Mouse (Mus musculus): ENCODE data around the gene Adcy5. TPM values are rescaled to one million over a fixed set of nuclear protein-coding genes. Genes with fewer than 3 reads are reported as not detected.

Gene Adcy5
- polyA plus RNA-seq, 1 experiment from 2014 or later, result 1.8 TPM

- no peak for ATAC-seq (replicated peaks; ENCODE audit: low FRiP score)
- no peak overlapping the region for H3K9ac ChIP-seq (ENCODE audit: low read length)
- H3K4me3 ChIP-seq (ENCODE audit: low read depth, low read length), result no peak overlapping the region
- H3K4me1 ChIP-seq (replicated peaks; ENCODE audit: control insufficient read depth, insufficient read depth, low read length), result 0 out of 2 replicates have a peak, but pooled peaks cover under 1% of the 10 kb centered on the region
- no peak for DNase-seq (ENCODE audit: low spot score)
- no peaks in the 10 kb centered on the region for H3K36me3 ChIP-seq (ENCODE audit: control insufficient read depth, insufficient read depth, low read length)
- H3K27me3 ChIP-seq (ENCODE audit: control insufficient read depth, insufficient read depth, low read length), result no peaks in the 10 kb centered on the region
- H3K9me3 ChIP-seq (ENCODE audit: control insufficient read depth, low read length), result no peaks in the 10 kb centered on the region
- no peak overlapping the region for H3K4me2 ChIP-seq (ENCODE audit: low read depth, low read length, severe bottlenecking)
- no peak overlapping the region for H3K27ac ChIP-seq (ENCODE audit: low read depth, low read length)
Observed at GRCm38 (mm10) chr16:35316856-35317264, 162.2 kb downstream of the Adcy5 start.

- Histone ChIP-seq H3K36me3 (ENCODE audit: control insufficient read depth, insufficient read depth, low read length) (no peaks in the 10 kb centered on the region), H3K27ac (ENCODE audit: low read depth, low read length) (no peak overlapping the region), H3K4me3 (ENCODE audit: low read depth, low read length) (no peak overlapping the region), H3K9ac (ENCODE audit: low read length) (no peak overlapping the region), H3K27me3 (ENCODE audit: control insufficient read depth, insufficient read depth, low read length) (no peaks in the 10 kb centered on the region), H3K4me2 (ENCODE audit: low read depth, low read length, severe bottlenecking) (no peak overlapping the region), H3K9me3 (ENCODE audit: control insufficient read depth, low read length) (no peaks in the 10 kb centered on the region), H3K4me1 (replicated peaks; ENCODE audit: control insufficient read depth, insufficient read depth, low read length) (no peaks in the 10 kb centered on the region)
- no peak for ATAC-seq (replicated peaks; ENCODE audit: low FRiP score)
- 87% methylated on average over 5 of the region's 5 CpGs for WGBS
- DNase-seq (ENCODE audit: low spot score), result no peak
Observed at GRCm38 (mm10) chr16:35317460-35317859, 162.8 kb downstream of the Adcy5 start.

- Histone ChIP-seq H3K4me3 (ENCODE audit: low read depth, low read length) (no peak overlapping the region), H3K36me3 (ENCODE audit: control insufficient read depth, insufficient read depth, low read length) (no peaks in the 10 kb centered on the region), H3K27me3 (ENCODE audit: control insufficient read depth, insufficient read depth, low read length) (no peaks in the 10 kb centered on the region), H3K4me2 (ENCODE audit: low read depth, low read length, severe bottlenecking) (no peak overlapping the region), H3K9me3 (ENCODE audit: control insufficient read depth, low read length) (no peaks in the 10 kb centered on the region), H3K9ac (ENCODE audit: low read length) (no peak overlapping the region), H3K27ac (ENCODE audit: low read depth, low read length) (no peak overlapping the region), H3K4me1 (replicated peaks; ENCODE audit: control insufficient read depth, insufficient read depth, low read length) (no peaks in the 10 kb centered on the region)
- WGBS, result 88% methylated on average over 6 of the region's 6 CpGs
- no peak for ATAC-seq (replicated peaks; ENCODE audit: low FRiP score)
- DNase-seq (ENCODE audit: low spot score), result no peak
Observed at GRCm38 (mm10) chr16:35318397-35318796, 163.7 kb downstream of the Adcy5 start.

- no peak for DNase-seq (ENCODE audit: low spot score)
Observed at GRCm38 (mm10) chr16:35319335-35319734, 164.7 kb downstream of the Adcy5 start.

GRCm38 (mm10) chr16:35319773-35320172 is 165.1 kb downstream of the Adcy5 start:
- WGBS, result 81% methylated on average over 2 of the region's 2 CpGs
- Histone ChIP-seq H3K9ac (ENCODE audit: low read length) (no peak overlapping the region), H3K4me1 (replicated peaks; ENCODE audit: control insufficient read depth, insufficient read depth, low read length) (no peaks in the 10 kb centered on the region), H3K9me3 (ENCODE audit: control insufficient read depth, low read length) (no peaks in the 10 kb centered on the region), H3K4me2 (ENCODE audit: low read depth, low read length, severe bottlenecking) (no peak overlapping the region), H3K27ac (ENCODE audit: low read depth, low read length) (no peak overlapping the region), H3K4me3 (ENCODE audit: low read depth, low read length) (no peak overlapping the region), H3K27me3 (ENCODE audit: control insufficient read depth, insufficient read depth, low read length) (no peaks in the 10 kb centered on the region), H3K36me3 (ENCODE audit: control insufficient read depth, insufficient read depth, low read length) (no peaks in the 10 kb centered on the region)
- DNase-seq (ENCODE audit: low spot score) (no peak), ATAC-seq (replicated peaks; ENCODE audit: low FRiP score) (no peak)

More at GRCm38 (mm10) chr16:35319335-35319734, 164.7 kb downstream of the Adcy5 start:
- WGBS, result 46% methylated on average over 4 of the region's 4 CpGs
- H3K27ac ChIP-seq (ENCODE audit: low read depth, low read length), result no peak overlapping the region
- H3K9ac ChIP-seq (ENCODE audit: low read length), result no peak overlapping the region
- no peak overlapping the region for H3K4me3 ChIP-seq (ENCODE audit: low read depth, low read length)
- no peaks in the 10 kb centered on the region for H3K9me3 ChIP-seq (ENCODE audit: control insufficient read depth, low read length)
- no peaks in the 10 kb centered on the region for H3K4me1 ChIP-seq (replicated peaks; ENCODE audit: control insufficient read depth, insufficient read depth, low read length)
- no peaks in the 10 kb centered on the region for H3K27me3 ChIP-seq (ENCODE audit: control insufficient read depth, insufficient read depth, low read length)
- H3K36me3 ChIP-seq (ENCODE audit: control insufficient read depth, insufficient read depth, low read length), result no peaks in the 10 kb centered on the region
- ATAC-seq (replicated peaks; ENCODE audit: low FRiP score), result no peak
- no peak overlapping the region for H3K4me2 ChIP-seq (ENCODE audit: low read depth, low read length, severe bottlenecking)

GRCm38 (mm10) chr16:35330451-35330850 is 175.8 kb downstream of the Adcy5 start:
- Histone ChIP-seq H3K9me3 (ENCODE audit: control insufficient read depth, low read length) (no peaks in the 10 kb centered on the region), H3K4me2 (ENCODE audit: low read depth, low read length, severe bottlenecking) (no peak overlapping the region), H3K9ac (ENCODE audit: low read length) (no peak overlapping the region), H3K36me3 (ENCODE audit: control insufficient read depth, insufficient read depth, low read length) (no peaks in the 10 kb centered on the region), H3K27me3 (ENCODE audit: control insufficient read depth, insufficient read depth, low read length) (no peaks in the 10 kb centered on the region), H3K27ac (ENCODE audit: low read depth, low read length) (no peak overlapping the region), H3K4me3 (ENCODE audit: low read depth, low read length) (no peak overlapping the region), H3K4me1 (replicated peaks; ENCODE audit: control insufficient read depth, insufficient read depth, low read length) (no peaks in the 10 kb centered on the region; the same call in 1 of the 2 replicates)
- ATAC-seq (replicated peaks; ENCODE audit: low FRiP score) (no peak), DNase-seq (ENCODE audit: low spot score) (no peak)
- WGBS, result 22% methylated on average over 1 of the region's 1 CpGs

Other genes starting within 250 kb of the Adcy5 start
- 24.4 and 33.9 TPM in 2 replicates for gene Hacd2, start 132.4 kb upstream of the Adcy5 start, polyA plus RNA-seq (2014; fragmentation: Nextera tagmentation; extraction: Ambion mirVana)
- gene Sec22a, start 209.0 kb downstream of the Adcy5 start, polyA plus RNA-seq (2014; fragmentation: Nextera tagmentation; extraction: Ambion mirVana), result 40.7 and 45.4 TPM in 2 replicates

All from forebrain, embryonic 11.5 days (tissue).